Mouse (Mus musculus) brain, adult 2 months (tissue): Measurements from ENCODE around the gene Yif1b.
A peak's percentile ranks its signal among the peaks of the same experiment; 100 is the strongest.
"Not testable (repeated sequence)": the region's sequence is repeated elsewhere in the genome, so short reads cannot be mapped to it uniquely, and the experiment has no call there.

ENCODE experiments used
- DNase-seq: peaks from one replicate; pipeline ENCODE4 v3.0.0; 2011; ENCODE audit warnings: low read depth, low spot score

Yif1b gene

GRCm38 (mm10) chr7:29238019-29238967 is at the start of gene Yif1b:
TSS of gene Yif1b (plus strand) at chr7:29238329.
- DNase-seq = peak; percentile 100

DNA sequence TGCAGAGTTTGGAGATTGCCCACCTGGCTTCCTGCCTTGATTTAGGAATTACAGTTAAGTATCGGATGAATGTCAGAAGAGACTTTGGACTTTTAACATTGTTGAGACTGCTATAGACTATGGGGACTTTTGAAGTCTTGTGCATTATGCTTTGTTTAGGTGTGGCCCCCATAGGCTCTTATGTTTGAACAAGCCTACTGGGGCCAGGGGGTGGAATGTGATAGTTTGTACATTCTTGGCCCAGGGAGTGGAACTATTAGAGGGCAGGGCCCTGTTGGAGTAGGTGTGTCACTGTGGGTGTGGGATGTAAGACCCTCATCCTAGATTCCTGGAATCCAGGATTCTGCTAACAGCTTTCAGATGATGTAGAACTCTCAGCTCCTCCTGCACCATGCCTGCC is 43.9 kb upstream of the Yif1b start:
- not testable (repeated sequence) for DNase-seq

- no peak for DNase-seq
These were observed 35.6 kb upstream of the Yif1b start for GRCm38 (mm10) chr7:29202577-29202976.

GRCm38 (mm10) chr7:29211013-29211412 is 27.1 kb upstream of the Yif1b start:
- not testable (repeated sequence) for DNase-seq

GRCm38 (mm10) chr7:29211415-29212198 is 26.5 kb upstream of the Yif1b start:
- DNase-seq = peak; percentile 58

DNA sequence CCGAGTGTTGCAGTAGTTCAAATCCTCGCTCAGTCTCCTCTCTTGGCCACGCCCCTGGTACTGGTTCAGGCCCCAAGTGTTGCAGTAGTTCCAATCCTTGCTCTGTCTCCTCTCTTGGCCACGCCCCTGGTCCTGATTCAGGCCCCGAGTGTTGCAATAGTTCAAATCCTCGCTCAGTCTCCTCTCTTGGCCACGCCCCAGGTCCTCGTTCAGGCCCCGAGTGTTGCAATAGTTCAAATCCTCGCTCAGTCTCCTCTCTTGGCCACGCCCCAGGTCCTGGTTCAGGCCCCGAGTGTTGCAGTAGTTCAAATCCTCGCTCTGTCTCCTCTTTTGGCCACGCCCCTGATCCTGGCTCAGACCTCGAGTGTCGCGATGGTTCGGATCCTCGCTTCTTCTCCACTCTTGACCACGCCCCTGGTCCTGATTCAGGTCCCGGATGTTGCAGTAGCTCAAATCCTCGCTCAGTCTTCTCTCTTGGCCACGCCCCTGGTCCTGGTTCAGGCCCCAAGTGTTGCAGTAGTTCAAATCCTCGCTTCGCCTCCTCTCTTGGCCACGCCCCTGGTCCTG is 25.8 kb upstream of the Yif1b start:
- no peak for DNase-seq

GRCm38 (mm10) chr7:29212775-29213560 is 25.2 kb upstream of the Yif1b start:
- not testable (repeated sequence) for DNase-seq

- peak; percentile 65 for DNase-seq
These were observed 24.4 kb upstream of the Yif1b start, which contains the start of gene Catsperg1 for GRCm38 (mm10) chr7:29213675-29214082. TSS of gene Catsperg1 (minus strand) at chr7:29214035.

- DNase-seq = no peak
These were observed 23.9 kb upstream of the Yif1b start for GRCm38 (mm10) chr7:29214236-29214635.

- DNase-seq = no peak
These were observed 23.3 kb upstream of the Yif1b start for GRCm38 (mm10) chr7:29214846-29215245.

DNA sequence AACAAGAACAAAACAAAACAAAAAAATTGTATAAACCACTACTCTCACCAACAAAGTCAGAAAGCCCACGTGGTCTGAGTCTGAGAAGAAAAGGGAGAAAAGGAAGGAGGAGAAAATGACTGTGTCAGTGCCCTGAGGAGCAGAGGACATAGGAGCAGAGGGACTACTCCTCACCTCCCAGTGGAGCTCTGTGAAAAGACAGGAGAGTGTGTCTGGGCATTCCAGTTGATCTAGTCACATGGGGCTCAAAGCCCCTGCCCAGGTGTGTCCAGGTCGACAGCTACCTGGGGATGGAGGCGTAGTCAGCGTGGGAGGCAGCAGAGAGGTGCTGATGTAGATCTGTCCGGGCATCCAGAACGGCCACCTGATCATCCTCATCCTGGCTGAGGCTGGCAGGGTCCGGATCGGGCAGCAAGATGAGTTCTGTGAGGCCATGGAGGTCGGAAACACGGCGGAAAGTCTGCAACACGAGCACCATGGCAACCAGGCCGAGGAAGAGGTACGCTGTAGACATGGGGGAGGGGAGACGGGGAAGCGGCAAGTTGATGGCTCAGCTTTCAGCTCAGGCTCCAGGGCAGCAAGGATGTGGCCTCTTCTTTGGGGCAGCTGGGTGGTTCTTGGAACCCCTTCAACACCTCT is 13.3 kb upstream of the Yif1b start:
- DNase-seq = peak; percentile 56

- DNase-seq = no peak
These were observed 12.6 kb upstream of the Yif1b start for GRCm38 (mm10) chr7:29225520-29225919.

- DNase-seq = no peak
These were observed 9.9 kb upstream of the Yif1b start for GRCm38 (mm10) chr7:29228202-29228601.

- DNase-seq = no peak
These were observed 7.6 kb upstream of the Yif1b start for GRCm38 (mm10) chr7:29230560-29230959.

- no peak for DNase-seq
These were observed 6.6 kb upstream of the Yif1b start for GRCm38 (mm10) chr7:29231517-29231916.

DNA sequence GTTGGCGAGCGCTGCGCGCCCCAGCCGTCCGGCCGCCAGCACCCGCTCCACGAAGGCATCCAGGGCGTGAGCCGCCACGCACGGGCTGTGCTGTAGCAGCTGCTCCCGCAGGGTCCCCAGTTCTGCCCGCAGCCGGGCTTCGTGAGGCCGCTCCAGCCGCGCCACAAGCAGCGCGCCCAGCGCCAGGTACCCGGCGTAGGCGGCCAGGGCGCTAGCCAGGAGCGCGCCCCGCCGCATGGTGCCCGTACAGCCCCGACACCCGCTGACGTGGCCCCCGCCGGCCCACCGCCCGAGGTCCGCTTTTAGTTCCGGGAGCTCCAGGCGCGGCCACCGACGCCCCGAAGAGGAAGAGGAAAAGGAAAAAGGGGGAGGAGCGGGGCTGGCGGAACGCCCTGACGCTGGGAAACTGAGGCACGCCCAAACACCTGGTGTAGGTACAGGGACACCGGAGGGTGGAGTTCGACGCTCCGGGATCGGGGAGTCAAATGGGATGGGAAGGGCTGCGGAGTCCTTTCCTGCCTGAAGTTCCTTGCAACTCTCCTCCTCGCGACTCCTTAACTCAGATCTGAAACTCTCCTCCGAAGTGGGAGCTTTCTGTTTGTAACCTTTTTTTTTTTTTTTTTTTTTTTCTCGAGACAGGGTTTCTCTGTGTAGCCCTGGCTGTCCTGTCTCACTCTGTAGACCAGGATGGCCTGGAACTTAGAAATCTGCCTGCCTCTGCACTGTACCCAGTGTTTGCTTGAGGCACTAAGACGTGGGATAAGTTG is 5.7 kb upstream of the Yif1b start, which contains the start of gene Kcnk6:
TSS of gene Kcnk6 (minus strand) at position 269 of the 767 bp plus-strand sequence.
- DNase-seq = no peak

DNA sequence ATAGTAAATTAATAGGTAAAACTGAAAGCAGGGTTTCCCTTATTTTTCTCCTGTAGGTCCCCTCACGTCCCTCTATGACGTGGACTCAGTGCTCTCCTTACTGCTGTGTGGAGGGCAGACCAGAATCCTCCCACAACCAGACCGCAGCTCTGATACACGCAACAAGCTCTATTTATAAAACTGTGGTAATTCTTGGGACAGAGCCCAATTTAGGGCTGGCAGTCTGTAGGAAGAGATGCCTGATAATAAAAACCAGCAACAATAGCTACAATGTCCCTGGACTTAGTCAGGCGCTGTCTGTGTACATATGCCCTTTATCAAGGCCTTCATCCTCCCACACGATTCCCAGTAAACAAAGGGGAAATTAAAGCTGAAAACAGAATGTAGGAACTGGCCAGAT is 4.4 kb upstream of the Yif1b start:
- DNase-seq = peak; percentile 80

- DNase-seq = no peak
These were observed 3.5 kb upstream of the Yif1b start for GRCm38 (mm10) chr7:29234661-29235060.

DNA sequence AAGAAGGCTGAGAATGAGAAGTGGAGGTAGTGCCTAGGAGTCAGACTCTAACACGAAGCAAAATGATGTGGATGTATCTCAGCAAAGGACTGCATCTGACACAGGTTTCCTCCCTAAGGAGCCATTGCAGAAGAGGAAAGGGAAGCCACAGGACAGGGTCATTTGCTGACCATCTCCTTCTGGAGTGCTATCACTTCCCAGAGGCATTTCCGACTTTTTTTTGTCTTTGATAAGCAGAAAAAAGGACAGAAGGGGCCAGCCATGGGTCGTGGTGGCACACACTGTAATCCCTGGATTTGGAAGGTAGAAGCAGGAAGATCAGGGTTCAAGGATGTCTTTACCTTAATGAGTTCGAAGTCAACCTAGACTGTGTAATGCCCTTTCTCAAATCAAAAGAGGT is 1.5 kb upstream of the Yif1b start:
- DNase-seq = no peak

DNA sequence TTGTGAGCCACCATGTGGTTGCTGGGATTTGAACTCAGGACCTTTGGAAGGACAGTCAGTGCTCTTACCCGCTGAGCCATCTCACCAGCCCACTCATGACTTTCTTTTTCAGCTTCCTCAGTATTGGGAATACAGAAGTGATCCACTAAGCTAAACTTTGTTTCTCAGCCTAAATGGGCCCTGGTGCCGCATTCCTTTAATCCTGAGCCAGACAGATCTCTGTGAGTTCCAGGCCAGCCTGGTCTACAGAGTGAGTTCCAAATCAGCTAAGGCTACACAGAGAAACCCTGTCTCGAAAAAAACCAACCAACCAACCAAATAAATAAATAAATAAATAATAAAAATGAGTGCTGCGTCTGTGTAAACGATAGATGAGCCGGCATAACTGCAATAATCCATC is 533 bp upstream of the Yif1b start:
- not testable (repeated sequence) for DNase-seq
